Mouse (Mus musculus) lung, adult 18-20 months (tissue): Measurements from ENCODE around the gene 4930524N10Rik.

ENCODE experiments used
- DNase-seq, 2 experiments: peaks; one replicate each; pipeline ENCODE4 v3.0.0; 2022; ENCODE audit warnings: mixed read lengths in 2 of 2

4930524N10Rik gene

DNA sequence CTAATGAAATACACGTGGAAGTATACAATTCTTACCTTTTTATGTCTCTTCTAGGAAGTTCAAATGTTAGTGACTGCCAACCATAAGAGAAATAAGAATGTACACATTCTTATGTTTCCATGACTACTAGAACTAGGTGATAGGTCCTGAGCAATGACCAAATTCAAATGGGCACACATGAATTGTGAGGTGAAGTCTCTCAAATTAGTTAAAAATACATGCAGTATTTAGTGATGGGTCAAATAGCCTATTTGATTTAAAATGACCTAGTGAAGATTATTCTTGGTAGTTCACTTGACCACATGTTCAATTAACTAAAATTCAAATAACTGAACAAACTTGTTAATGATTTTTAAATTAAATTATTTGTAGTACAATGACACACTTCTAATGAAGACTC lies at the start of gene 4930524N10Rik:
4930524N10Rik (minus strand) TSS at position 101 of the 400 bp plus-strand sequence.
- DNase-seq: no peak

DNA sequence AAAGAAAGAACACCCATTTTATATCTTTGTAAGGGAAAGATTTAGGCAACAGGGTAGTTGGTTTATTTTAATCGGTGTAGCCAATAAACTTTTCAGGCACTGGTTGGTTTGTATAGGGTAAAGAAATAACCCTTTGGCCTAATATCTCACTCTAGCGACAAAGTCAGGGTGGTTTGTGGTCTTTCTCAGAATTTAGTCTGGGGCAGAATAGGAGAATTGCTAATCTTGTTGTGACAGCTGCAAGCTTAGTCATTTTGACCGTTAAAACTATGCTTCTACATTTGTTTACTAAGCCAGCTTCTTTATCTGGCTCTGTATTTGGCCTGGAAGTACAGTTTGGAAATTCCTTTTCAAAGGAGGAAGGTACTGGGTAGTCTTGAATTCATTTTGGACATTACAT lies 6.8 kb upstream of the 4930524N10Rik start:
- no peak for DNase-seq

GRCm38 (mm10) chrX:154349302-154350041 lies 6.3 kb upstream of the 4930524N10Rik start:
- no peak for DNase-seq

DNA sequence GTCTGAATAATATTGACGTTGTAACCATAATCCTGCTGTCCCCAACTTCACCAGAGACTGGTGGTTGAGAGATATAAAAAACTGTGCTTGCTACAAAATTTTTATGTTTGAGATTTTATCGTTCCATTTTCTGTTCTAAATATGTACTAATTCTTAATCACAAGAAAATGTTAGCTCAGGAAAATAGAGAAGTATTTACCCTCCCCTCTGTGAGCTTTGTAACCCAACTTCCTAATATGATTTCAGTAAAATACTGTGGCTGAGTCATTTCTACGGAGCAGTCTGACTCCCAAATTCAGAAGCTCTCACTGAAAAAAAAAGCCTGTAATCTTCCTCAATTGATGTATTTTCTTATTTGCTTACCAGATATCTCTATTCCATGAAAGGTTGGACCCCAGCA lies 4.7 kb upstream of the 4930524N10Rik start:
- DNase-seq: no peak
